Mouse (Mus musculus) urinary bladder, postnatal 36 days (tissue): Measurements from ENCODE around the gene Olfr94.
A peak's percentile ranks its signal among the peaks of the same experiment; 100 is the strongest.
"Not testable (repeated sequence)": the region's sequence is repeated elsewhere in the genome, so short reads cannot be mapped to it uniquely, and the experiment has no call there.

Experiments
- DNase-seq, 2 experiments: peaks; one replicate each; pipeline ENCODE4 v3.0.0; 2022; ENCODE audit warnings: low spot score in 2 of 2, mixed read lengths in 1 of 2

Gene Olfr94

GRCm38 (mm10) chr17:37200894-37201293, at the start of gene Olfr94:
TSS of gene Olfr94 (minus strand) at chr17:37200994.
- DNase-seq: no peak

- peak; percentile 9 to 10 for DNase-seq
Measured at GRCm38 (mm10) chr17:37250544-37250943, 49.8 kb upstream of the Olfr94 start.

- no peak for DNase-seq
Measured at GRCm38 (mm10) chr17:37249460-37249859, 48.7 kb upstream of the Olfr94 start.

DNA sequence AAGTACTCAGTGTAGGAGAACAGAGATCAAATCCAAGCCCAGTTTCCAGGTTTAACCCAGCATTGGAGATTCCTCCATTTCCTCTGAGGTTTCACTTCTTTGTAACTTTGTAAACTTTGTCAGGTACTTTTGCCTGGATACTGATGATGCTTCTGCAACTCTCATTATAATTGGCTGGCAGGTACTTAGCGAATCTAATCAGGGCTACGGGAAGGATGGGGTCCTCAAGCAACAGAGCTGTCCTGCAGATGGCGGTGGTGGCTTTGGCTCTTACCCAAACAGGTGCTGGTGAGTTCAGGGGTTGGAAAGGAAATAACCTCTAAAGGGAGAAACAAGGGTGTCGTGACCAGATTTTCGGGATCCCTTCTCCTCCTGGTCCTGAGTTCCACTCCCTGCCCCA, 45.9 kb upstream of the Olfr94 start:
- peak in 1 of 2 experiments; percentile 9 for DNase-seq

- DNase-seq: no peak
Measured at GRCm38 (mm10) chr17:37242198-37242597, 41.4 kb upstream of the Olfr94 start.

GRCm38 (mm10) chr17:37237230-37237629, 36.4 kb upstream of the Olfr94 start, which contains the start of gene Olfr97:
TSS of gene Olfr97 (minus strand) at chr17:37237330.
- DNase-seq: not testable (repeated sequence)

- DNase-seq: no peak
Measured at GRCm38 (mm10) chr17:37221879-37222278, 21.1 kb upstream of the Olfr94 start.

GRCm38 (mm10) chr17:37219846-37220245, 19.1 kb upstream of the Olfr94 start, which contains the start of gene Olfr96:
TSS of gene Olfr96 (plus strand) at chr17:37220146.
- no peak for DNase-seq

DNA sequence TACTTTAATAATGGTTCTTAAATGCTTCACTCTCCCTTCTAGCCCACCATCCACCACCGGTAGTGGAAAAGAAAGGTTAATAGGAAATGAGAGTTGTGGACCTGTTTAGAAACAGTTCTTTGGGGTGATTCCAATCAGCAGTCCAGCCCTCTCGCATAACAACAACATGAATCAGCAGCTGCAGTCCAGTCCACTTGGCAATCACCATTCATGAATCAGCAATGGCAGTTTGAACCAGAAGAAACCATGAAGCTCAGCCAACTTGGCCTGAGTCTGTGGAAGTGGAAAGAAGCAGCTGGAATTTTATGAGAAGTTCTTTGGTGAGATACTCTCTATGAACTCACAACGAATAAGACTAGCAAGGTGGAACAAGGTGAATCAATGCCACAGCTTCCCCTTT, 17.7 kb upstream of the Olfr94 start:
- DNase-seq: peak; percentile 2 to 35

DNA sequence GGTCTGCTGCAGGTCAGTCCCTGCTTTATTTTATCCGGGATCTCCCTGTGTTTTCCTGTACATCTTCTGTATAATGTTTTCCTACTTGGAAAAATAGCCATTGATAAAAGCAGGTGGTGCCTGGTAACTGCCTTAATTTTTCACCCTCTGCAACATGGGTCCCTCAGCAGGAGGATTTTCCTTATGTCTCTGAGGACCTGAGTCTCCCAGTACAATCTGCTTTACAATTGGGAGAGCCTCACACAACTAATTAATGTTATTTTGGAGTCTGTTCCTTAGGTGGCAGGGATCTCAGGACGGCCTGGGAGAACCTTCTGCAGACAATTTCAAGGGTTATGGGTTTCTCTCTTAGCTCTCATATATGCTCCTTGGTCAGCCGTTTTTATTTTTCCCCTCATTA, 12.2 kb upstream of the Olfr94 start, which contains the start of gene Olfr95:
TSS of gene Olfr95 (minus strand) at position 101 of the 400 bp plus-strand sequence.
- DNase-seq: no peak

DNA sequence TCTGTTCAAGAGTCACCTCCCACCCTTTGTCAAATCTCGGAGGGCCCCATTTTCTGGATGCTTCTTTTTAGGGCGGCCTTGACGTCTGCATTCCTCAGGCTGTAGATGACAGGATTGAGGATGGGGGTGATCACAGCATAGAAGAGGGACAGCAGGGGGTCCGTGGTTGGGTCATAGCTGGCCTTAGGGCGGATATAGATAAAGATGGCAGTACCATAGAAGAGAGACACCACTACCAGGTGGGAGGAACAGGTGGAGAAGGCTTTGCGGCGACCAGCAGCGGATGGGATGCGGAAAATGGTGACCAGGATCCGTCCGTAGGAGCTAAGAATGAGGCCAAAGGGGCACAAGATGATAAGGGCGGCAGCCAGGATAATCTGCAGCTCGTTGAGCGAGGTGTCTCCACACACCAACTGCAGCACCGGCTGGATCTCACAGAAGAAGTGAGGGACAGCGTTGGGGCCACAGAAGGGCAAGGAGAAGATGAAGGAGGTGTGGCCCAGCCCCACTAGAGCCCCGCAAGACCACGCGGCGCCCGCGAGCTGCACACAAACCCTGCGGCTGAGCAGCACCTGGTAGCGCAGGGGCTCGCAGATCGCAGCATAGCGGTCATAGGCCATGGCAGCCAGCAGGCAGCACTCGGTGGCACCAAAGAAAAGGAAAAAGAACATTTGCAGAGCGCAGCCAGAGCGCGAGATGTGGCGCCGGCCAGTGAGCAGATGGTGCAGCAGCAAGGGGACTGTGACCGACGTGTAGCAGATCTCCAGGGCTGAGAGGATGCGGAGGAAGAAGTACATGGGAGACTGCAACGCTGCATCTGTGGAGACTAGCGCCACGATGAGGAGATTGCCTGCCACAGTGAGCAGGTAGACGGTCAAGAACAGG, 10.3 kb upstream of the Olfr94 start:
- DNase-seq: no peak

DNA sequence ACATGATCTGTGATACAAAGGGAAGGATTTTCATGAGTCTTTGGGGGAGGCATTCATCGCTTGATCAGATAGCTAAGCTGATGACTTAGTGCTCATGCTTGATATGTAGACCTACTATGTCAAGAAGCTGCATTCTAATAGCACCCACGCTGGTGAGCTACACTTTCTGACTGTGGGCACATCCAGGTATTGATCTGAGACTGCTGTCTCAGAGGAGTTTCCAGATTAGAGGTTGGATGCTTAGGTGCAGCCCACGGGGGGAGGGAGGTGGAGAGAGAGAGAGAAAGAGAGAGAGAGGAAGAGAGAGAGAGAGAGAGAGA, 3.1 kb upstream of the Olfr94 start:
- DNase-seq: no peak

DNA sequence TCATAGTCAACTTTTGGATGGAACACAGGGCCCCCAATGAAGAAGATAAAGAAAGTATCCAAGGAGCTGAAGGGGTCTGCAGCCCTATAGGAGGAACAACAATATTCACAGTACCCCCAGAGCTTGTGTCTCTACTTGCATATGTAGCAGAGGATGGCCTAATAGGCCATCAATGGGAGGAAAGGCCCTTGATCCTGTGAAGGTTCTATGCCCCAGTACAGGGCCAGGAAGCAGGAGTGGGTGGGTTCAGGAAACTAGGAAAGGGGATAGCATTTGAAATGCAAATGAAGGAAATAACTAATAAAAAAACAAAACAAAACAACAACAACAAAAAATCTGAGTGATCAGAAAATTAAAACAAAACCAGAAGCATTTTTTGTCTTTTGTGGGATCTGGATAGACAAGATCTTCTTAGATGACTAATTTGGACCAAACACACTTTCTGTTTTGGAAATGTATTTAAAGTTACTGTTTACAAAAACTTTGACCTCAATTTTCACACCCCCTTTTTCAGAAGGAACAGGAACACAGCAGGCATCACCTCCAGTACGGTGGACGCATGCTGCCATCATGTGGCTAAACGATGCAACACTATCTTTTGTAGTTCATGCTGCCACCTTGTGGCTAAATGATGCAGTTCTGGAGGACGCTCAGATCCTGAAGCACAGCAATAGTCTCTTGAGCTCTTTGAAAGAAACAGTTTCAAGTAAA, 2.6 kb upstream of the Olfr94 start:
- peak; percentile 59 to 78 for DNase-seq

DNA sequence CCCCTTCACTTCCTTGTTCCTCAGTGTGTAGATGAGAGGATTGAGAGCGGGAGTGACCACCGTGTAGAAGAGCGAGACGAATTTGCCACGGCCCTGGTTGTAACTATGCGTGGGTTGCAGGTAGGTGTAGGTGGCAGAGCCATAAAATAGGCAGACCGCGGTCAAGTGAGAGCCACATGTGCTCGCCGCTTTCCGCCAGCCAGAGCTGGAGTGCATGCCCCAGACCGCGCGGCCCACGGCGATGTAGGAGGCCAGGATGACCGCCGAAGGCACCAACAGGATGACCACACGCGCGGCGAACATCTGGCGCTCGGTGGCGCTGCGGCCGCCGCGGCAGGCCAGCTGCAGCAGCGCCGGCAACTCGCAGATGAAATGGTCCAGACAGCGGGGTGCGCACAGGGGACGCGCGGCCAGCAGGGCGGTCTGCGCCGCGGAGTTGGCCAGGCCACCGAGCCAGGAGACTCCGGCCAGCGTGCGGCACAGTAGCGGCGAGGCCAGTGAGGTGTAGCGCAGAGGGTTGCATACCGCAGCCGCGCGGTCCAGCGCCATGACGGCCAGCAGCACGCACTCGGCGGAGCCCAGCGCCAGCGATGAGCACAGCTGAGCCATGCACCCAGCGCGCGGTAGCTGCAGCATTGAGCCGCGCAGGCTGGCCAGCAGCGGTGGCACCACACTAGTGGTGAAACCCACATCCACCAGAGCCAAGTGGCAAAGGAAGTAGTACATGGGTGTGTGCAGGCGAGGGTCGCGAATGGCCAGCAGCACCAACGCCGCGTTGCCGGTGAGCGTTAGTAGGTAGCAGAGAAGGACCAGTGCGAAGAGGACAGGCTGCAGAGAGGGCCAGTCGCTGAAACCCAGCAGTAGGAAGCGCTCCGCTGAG, 3.7 kb downstream of the Olfr94 start:
- peak; percentile 2 to 9 for DNase-seq

GRCm38 (mm10) chr17:37194782-37195181, 6.0 kb downstream of the Olfr94 start:
- DNase-seq: peak in 1 of 2 experiments; percentile 6

- no peak for DNase-seq
Measured at GRCm38 (mm10) chr17:37193656-37194055, 7.1 kb downstream of the Olfr94 start, which contains the start of gene Ubd. TSS of gene Ubd (plus strand) at chr17:37193892.

DNA sequence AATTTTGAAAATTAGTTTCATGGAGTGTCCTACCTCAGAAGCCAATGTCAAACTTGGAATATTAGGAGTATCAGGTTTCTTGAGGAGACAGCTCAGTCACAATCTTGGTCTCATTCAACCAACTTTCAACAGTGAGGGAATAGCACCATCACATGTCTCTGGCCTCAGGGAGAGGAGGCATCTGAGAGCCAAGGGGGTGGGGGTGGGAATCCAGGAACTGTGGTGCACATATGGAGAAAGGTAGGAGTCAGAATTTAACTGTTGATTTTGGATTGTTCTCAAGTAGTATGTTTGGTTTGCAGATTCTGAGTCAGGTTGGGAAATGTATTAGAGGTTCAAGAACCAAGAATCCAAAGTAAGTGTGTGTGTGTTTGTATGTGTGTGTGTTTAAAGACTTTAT, 7.8 kb downstream of the Olfr94 start:
- no peak for DNase-seq

DNA sequence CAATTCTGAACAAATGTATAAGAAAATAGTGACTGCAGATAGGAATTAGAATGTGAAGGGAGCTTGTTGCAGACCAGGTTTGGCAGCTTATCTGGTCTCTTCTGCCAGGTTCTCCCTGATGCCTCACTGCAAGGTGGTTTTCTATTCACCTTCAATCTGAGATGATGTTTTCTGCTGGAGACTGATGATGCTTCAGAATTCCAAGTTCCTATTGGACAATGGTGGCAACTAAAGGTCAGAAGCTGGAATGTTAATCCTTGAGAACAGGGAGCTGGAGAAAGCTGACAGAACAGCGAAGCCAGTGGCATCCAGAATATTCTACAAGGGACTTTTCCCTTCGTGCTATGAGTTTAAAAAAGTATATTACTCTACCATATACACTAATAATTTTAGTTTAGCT, 10.1 kb downstream of the Olfr94 start:
- DNase-seq: peak; percentile 11 to 16

DNA sequence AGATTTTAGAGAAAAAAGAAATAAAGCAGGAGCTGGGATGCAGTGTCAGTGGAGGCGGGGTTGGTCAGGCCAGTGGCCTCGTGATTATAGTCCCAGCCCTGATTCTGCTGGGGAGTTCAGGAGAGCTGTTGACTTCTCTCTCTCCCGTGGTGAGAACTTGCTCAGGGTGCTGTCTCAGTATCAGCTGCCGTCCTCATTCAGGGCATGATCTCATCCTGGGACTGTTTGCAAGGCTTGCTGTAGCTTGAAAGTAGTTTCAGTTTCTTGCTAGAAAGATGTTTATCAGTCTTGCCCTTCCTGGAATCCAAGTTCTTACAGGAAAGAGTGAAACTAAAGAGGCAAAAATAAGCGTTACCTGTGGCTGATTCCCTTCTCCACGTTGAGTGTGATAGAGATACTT, 15.3 kb downstream of the Olfr94 start:
- DNase-seq: peak; percentile 2 to 5

GRCm38 (mm10) chr17:37161394-37161793, 39.4 kb downstream of the Olfr94 start, which contains the start of gene Olfr93:
TSS of gene Olfr93 (minus strand) at chr17:37161494.
- no peak for DNase-seq
